Mouse (Mus musculus) lung, postnatal 0 days (tissue): ENCODE results near the gene Gtpbp1. TPM values are rescaled to one million over a fixed set of nuclear protein-coding genes. Genes with fewer than 3 reads are reported as not detected.

ENCODE experiments used
- ATAC-seq: fragments of 200-750 bp; cut with Nextera tagmentation; 2 replicates; pipeline ENCODE4 v1.8.0; 2017; ENCODE audit warnings: moderate library complexity
- DNase-seq: peaks from one replicate; pipeline ENCODE4 v3.0.0-alpha.2; 2016; ENCODE audit warnings: low spot score
- H3K27ac ChIP-seq: fragments of 300-500 bp; sonication (generic); 2 replicates; pipeline ENCODE4 v1.5.1; 2014; ENCODE audit warnings: antibody characterized with exemption, mild to moderate bottlenecking, low read length, mixed read lengths
- H3K27me3 ChIP-seq: fragments of 300-500 bp; sonication (generic); replicated peaks from 2 replicates; pipeline ENCODE4 v1.6.1; 2014; ENCODE audit warnings: low read length, mixed read lengths; ENCODE audit not compliant: insufficient read depth
- H3K36me3 ChIP-seq: fragments of 300-500 bp; sonication (generic); 2 replicates; pipeline ENCODE4 v1.6.1; 2014; ENCODE audit warnings: low read length, mixed read lengths; ENCODE audit not compliant: insufficient read depth
- H3K4me1 ChIP-seq: fragments of 300-500 bp; sonication (generic); 2 replicates; pipeline ENCODE4 v1.6.1; 2014; ENCODE audit warnings: antibody characterized with exemption, low read depth, low read length, mixed read lengths; ENCODE audit not compliant: insufficient read depth
- H3K4me2 ChIP-seq: fragments of 300-500 bp; sonication (generic); replicated peaks from 2 replicates; pipeline ENCODE4 v1.6.1; 2014; ENCODE audit warnings: low read depth, mild to moderate bottlenecking, low read length, moderate library complexity, mixed read lengths
- H3K4me3 ChIP-seq: fragments of 300-500 bp; sonication (generic); 2 replicates; pipeline ENCODE4 v1.5.1; 2014; ENCODE audit warnings: low read depth, low read length
- H3K9ac ChIP-seq: fragments of 300-500 bp; sonication (generic); replicated peaks from 2 replicates; pipeline ENCODE4 v1.6.1; 2014; ENCODE audit warnings: low read depth, mild to moderate bottlenecking
- H3K9me3 ChIP-seq: fragments of 300-500 bp; sonication (generic); 2 replicates; pipeline ENCODE4 v1.6.1; 2016; ENCODE audit warnings: low read length, mixed read lengths
- CTCF ChIP-seq: IDR thresholded peaks from 2 replicates; pipeline ENCODE4 v1.5.1; 2016; ENCODE audit warnings: antibody characterized with exemption, mild to moderate bottlenecking
- EP300 ChIP-seq: IDR thresholded peaks from 2 replicates; pipeline ENCODE4 v1.6.1; 2016; ENCODE audit warnings: antibody characterized with exemption, mild to moderate bottlenecking, control low read depth
- WGBS: fragments of 180-500 bp; shearing (Covaris S2); extraction: QIAGEN DNeasy Blood & Tissue Kit; methylation state at CpG from one replicate; pipeline ENCODE4 v1.1.7; 2014; 5-methylcytosine and 5-hydroxymethylcytosine counted together
- polyA plus RNA-seq: library from polyadenylated mRNA; unstranded; fragments of >200 nt; fragmentation: Nextera tagmentation; extraction: Ambion mirVana; gene quantifications from 2 replicates; pipeline ENCODE4 v1.2.1, GENCODE M21; 2015

Gene Gtpbp1
- polyA plus RNA-seq, 1 experiment from 2014 or later, result 16.9 TPM

DNA sequence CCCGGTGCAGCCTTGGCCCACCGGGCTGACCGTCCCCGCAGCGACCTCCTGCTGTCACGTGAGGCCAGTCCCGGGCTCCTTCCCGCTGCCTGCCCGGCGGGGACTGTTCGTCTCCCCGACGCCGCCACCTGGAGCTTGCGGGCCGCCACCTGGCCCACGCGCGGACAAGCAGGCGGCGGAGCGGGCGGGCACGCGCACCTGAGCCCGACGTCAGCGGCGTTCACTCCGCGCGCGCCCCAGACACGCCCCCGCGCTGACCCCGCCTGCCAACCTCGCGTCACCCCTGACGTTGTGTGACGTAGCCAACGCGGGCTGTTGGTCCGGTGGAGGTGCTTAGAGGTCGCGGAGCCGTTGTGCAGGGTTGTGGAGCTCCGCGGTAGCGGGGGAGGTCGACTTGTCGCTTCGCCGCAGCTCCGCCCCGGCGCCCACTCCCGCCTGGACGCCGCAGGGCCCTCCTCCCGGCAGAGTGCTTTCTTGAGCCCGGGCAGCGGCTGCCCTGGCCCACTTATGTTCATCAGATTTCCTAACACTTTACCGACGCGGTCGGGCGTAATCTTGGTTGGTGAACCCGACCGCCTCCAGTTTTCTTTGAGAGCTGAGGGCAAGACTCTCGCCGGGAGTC, 2.9 kb upstream of the Gtpbp1 start, which contains the start of gene Josd1:
Josd1 (minus strand) TSS at position 274 of the 622 bp plus-strand sequence.
- ATAC-seq, result peak; percentile 72
- Histone ChIP-seq H3K27me3 (no peaks in the 10 kb centered on the region), H3K4me1 (peaks cover 30% of the 10 kb centered on the region), H3K9me3 (no peaks in the 10 kb centered on the region), H3K27ac (peak within 1 kb of the TSS; percentile 98), H3K4me2 (peak within 1 kb of the TSS; percentile 66), H3K9ac (peak within 1 kb of the TSS; percentile 58), H3K4me3 (peak within 1 kb of the TSS; percentile 63), H3K36me3 (no peaks in the 10 kb centered on the region)
- DNase-seq, result peak; percentile 95
- 2% methylated on average over 71 of the region's 72 CpGs for WGBS
- TF ChIP-seq CTCF (no peak; the same call in 1 of the 2 replicates), EP300 (no peak)

DNA sequence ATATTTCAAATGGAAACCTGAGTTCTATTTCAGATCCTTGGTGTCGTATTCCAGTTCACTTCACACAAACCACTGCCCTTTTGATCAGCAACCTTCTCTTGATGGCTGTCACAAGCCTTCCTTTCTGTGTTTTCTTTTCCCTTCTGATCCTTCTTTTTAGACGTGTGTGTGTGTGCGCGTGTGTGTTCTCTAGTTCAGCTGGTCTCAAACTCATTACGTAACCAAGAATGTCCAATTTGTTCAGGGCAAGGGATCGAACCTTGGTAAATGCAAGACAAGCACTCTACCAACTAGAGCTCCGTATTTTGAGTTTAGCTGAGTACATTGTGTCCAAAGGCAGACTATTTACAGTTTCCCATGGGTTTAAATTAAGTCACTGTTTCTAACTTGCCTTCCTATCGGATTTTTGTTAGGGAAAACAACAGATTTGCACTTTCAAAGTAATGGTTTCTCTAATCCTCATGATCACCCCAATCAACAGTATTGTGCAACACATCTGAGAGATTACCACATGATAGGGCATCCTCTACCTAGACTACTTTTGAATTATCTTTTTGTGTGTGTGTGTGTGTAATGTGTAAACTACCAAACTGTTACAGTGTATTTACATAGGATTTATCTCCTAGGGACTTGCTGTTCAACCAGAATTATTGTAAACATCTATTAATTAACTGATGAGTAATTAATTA, 2.2 kb upstream of the Gtpbp1 start:
- Histone ChIP-seq H3K9ac (peak overlapping the region; percentile 58; the same call in 1 of the 2 replicates), H3K36me3 (no peaks in the 10 kb centered on the region), H3K27ac (peak overlapping the region; percentile 98), H3K27me3 (no peaks in the 10 kb centered on the region), H3K4me1 (peaks cover 27% of the 10 kb centered on the region), H3K4me2 (peak overlapping the region; percentile 66), H3K4me3 (peak overlapping the region; percentile 63), H3K9me3 (no peaks in the 10 kb centered on the region)
- 2% methylated on average over 8 of the region's 8 CpGs for WGBS
- TF ChIP-seq CTCF (no peak), EP300 (peak; percentile 54)
- DNase-seq, result no peak
- no peak for ATAC-seq

DNA sequence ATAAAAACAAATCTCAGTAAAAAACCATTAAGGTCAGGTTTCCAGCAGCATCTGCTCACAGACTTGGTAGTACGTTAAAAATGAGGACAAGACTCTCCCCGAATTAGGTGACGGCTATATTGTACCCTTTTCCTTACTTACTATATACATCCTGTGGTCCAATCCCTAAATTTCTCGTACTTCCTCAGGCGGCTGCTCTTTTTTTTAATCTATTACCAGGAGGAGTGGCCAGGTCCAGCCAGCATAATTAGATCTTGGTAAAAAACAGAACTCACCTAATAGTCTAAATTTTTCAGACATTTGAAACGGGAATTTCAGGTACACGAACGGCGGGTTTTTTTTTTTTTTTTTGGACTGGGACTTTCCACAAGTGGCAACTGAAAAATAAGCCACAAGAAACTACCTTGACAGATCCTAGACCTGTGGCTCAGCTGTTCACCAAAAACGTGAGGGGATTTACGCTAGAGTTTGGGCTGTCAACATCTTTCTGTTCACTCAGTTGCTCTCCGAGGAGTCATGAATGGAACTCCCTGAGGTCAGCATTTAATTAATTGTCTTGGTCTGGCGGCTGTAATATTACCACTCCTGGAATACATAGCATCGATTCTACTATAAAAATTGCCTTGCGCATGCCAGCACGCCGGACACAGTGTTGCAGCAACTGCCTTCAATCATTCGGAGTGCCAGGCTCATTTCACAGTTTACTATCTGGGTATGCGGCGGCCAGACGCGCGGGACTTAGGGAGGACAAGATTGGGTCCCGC, 801 bp upstream of the Gtpbp1 start:
- TF ChIP-seq EP300 (no peak), CTCF (no peak)
- peaks cover 17% of the 10 kb centered on the region; the same call in 1 of the 2 replicates for H3K4me1 ChIP-seq
- peak overlapping the region; percentile 57; the same call in 1 of the 2 replicates for H3K27ac ChIP-seq
- no peaks in the 10 kb centered on the region for H3K9me3 ChIP-seq
- no peak overlapping the region for H3K9ac ChIP-seq
- H3K4me3 ChIP-seq, result peak overlapping the region; percentile 27; the same call in 1 of the 2 replicates
- H3K4me2 ChIP-seq, result peak overlapping the region; percentile 64
- no peaks in the 10 kb centered on the region for H3K36me3 ChIP-seq
- no peak for DNase-seq
- WGBS, result 10% methylated on average over 24 of the region's 24 CpGs
- no peak for ATAC-seq
- no peaks in the 10 kb centered on the region for H3K27me3 ChIP-seq

DNA sequence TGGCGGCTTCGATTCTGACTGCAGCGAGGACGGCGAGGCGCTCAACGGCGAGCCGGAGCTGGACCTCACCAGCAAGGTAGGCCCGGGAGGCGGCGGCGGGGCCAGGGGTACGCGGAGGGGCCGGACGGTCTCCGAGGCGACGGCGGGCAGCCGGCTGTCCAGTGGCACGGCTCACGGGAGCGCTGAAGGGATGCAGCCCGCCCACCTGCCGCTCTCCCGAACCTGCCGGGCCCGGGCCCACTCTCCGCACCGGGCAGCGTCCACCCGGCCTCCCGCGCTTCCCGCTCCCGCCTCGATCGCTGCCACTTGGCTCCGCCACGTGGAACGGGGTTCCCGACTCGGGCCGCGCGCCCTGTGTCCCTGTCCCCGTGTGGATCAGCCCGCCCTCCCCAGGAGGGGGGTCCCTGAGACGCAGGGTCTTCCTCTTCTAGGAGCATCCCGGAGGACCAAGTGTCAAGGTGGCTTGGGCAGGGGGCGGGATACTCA, 421 bp downstream of the Gtpbp1 start:
- Histone ChIP-seq H3K4me1 (peaks cover 5% of the 10 kb centered on the region; the same call in 1 of the 2 replicates), H3K9ac (peak overlapping the region; percentile 81), H3K27me3 (no peaks in the 10 kb centered on the region), H3K4me3 (peak overlapping the region; percentile 95), H3K27ac (peak overlapping the region; percentile 84), H3K4me2 (peak overlapping the region; percentile 99), H3K36me3 (no peaks in the 10 kb centered on the region), H3K9me3 (no peaks in the 10 kb centered on the region)
- ATAC-seq (no peak), DNase-seq (no peak)
- no peak for TF ChIP-seq CTCF
- TF ChIP-seq EP300, result no peak
- 1% methylated on average over 50 of the region's 53 CpGs for WGBS

DNA sequence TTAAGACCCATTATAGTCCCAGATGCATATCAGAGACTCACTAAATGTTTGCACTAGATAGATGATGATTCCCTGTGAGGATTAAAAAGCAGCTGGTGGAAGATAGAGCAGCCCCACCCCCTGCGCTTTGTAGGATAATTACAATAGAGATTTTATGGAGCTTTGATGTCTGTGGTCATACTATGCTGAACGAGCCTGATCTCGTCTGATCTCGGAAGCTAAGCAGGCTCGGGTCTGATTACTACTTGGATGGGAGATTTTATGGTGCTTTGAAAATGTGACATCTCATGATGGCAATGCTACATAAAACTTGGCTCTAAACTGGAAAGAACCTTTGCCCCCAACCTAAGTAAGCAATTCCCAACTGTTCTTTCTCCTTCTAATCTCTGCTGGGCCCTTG, 1.7 kb downstream of the Gtpbp1 start:
- no peak overlapping the region for H3K4me3 ChIP-seq
- no peaks in the 10 kb centered on the region for H3K9me3 ChIP-seq
- WGBS, result 82% methylated on average over 5 of the region's 5 CpGs

DNA sequence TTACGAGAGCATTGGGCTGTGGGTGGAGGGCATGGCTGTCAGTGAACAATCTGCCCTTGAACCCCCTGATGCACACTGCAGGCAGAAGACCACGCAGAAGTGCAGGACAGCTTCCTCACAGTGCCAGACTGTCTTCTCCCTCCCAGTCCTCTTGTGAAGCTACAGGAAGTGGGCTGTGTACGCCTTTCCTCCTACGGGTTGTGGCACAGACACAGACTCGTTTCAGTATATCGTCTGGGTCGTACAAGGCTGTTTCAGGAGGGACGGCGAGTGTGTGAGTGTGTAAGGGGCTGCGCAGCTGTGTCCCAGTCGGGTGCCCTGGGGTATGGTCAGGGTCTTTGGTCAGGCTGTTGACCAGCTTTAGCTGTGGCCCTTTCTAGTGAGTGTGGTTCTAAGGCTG, 3.1 kb downstream of the Gtpbp1 start:
- Histone ChIP-seq H3K9me3 (no peaks in the 10 kb centered on the region), H3K4me1 (no peaks in the 10 kb centered on the region), H3K4me2 (peak overlapping the region; percentile 36; the same call in 1 of the 2 replicates), H3K27ac (peak overlapping the region; percentile 52), H3K9ac (no peak overlapping the region), H3K27me3 (no peaks in the 10 kb centered on the region), H3K4me3 (peak overlapping the region; percentile 14; the same call in 1 of the 2 replicates), H3K36me3 (no peaks in the 10 kb centered on the region; the same call in 1 of the 2 replicates)
- ATAC-seq (no peak), DNase-seq (no peak)
- 65% methylated on average over 11 of the region's 11 CpGs for WGBS
- TF ChIP-seq CTCF, result no peak
- TF ChIP-seq EP300, result no peak

More for the DNA sequence above, 1.7 kb downstream of the Gtpbp1 start:
- H3K27ac ChIP-seq, result no peak overlapping the region
- DNase-seq (no peak), ATAC-seq (no peak)
- no peak overlapping the region for H3K9ac ChIP-seq
- H3K36me3 ChIP-seq, result no peaks in the 10 kb centered on the region; the same call in 1 of the 2 replicates
- no peaks in the 10 kb centered on the region for H3K27me3 ChIP-seq
- H3K4me1 ChIP-seq, result no peaks in the 10 kb centered on the region
- no peak overlapping the region for H3K4me2 ChIP-seq
- no peak for TF ChIP-seq CTCF
- no peak for TF ChIP-seq EP300
